Mouse (Mus musculus): ENCODE data around the gene Actg2.

GRCm38 (mm10) chr6:83500462-83500861 is 35.6 kb downstream of the Actg2 start:
- TF ChIP-seq CTCF (IDR thresholded peaks at IDR 0.05; ENCODE audit: low read depth) = peak; percentile 67
- no peak for TF ChIP-seq EP300 (IDR thresholded peaks at IDR 0.05; ENCODE audit: low read depth)

Data from liver, embryonic 14.5 days (tissue).